Mouse (Mus musculus): ENCODE data around the gene Zfp341. TPM values are rescaled to one million over a fixed set of nuclear protein-coding genes. Genes with fewer than 3 reads are reported as not detected.

The Zfp341 gene
- polyA plus RNA-seq, 1 experiment from 2014 or later: 0.88 TPM

DNA sequence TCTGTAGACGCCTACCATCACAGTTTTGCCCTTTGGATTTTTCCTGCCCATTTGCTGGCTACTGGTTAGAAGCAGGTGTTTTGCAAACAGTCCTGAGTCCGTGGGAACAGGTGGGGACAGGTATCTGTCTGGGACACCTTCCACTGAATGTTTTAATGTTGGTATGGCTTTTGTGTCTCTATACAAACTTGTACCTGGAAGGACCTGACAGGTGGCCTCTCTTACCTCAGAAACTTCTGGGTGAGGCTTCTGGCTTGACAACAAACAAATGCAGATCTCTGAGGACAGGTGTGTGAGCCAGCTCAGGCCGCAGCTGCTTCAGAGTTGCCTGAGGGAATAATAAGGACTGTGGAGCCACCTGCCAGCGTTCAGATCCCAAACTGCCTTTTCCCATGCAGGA is 26.0 kb downstream of the Zfp341 start:
- H3K4me1 ChIP-seq (replicated peaks; ENCODE audit: control insufficient read depth, insufficient read depth, low read length): peaks cover 2% of the 10 kb centered on the region; the same call in 1 of the 2 replicates
- 91% methylated on average over 4 of the region's 4 CpGs for WGBS
- H3K36me3 ChIP-seq (ENCODE audit: control insufficient read depth, insufficient read depth, low read length): peaks cover 10% of the 10 kb centered on the region
- no peak for ATAC-seq (ENCODE audit: low read depth)
- H3K27ac ChIP-seq (ENCODE audit: low read length): no peak overlapping the region
- H3K4me2 ChIP-seq (ENCODE audit: low read depth, low read length): no peak overlapping the region
- H3K9me3 ChIP-seq (ENCODE audit: control insufficient read depth, low read length): peaks cover 3% of the 10 kb centered on the region; the same call in 1 of the 2 replicates
- no peaks in the 10 kb centered on the region for H3K27me3 ChIP-seq (ENCODE audit: control insufficient read depth, insufficient read depth, low read depth, low read length)
- H3K4me3 ChIP-seq (ENCODE audit: low read length): no peak overlapping the region
- H3K9ac ChIP-seq (ENCODE audit: low read length): no peak overlapping the region

GRCm38 (mm10) chr2:154641176-154641575 is 28.1 kb downstream of the Zfp341 start:
- Histone ChIP-seq H3K4me2 (ENCODE audit: low read depth, low read length) (no peak overlapping the region), H3K36me3 (ENCODE audit: control insufficient read depth, insufficient read depth, low read length) (peaks cover 12% of the 10 kb centered on the region)

DNA sequence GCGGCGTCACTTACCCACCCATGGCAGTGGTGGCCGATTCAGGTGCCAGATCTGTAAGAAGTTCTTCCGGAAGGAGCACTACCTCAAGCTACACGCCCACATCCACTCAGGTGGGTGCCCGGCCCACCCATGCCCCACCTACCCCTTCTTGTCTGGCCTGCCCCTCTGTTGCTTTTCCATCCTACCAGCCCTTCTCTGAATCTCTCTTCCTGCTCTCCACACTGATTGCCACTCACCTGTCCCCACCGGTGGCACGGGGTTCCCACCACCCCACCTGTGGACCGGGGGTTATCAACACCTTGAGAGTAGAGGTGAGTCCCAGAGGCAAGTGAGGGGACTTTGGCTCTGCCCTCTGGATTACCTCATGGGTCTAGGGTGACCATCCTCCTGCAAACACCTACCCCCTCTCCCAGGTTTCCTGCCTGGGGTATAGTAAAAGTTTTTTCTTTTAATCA is 28.9 kb downstream of the Zfp341 start:
- H3K4me3 ChIP-seq (ENCODE audit: low read length): no peak overlapping the region
- H3K9ac ChIP-seq (ENCODE audit: low read length): 0 out of 2 replicates have a peak overlapping the region, but pooled peaks have one; percentile 10
- peaks cover 12% of the 10 kb centered on the region for H3K36me3 ChIP-seq (ENCODE audit: control insufficient read depth, insufficient read depth, low read length)
- H3K27ac ChIP-seq (ENCODE audit: low read length): peak overlapping the region; percentile 83
- peak overlapping the region; percentile 26; the same call in 1 of the 2 replicates for H3K4me2 ChIP-seq (ENCODE audit: low read depth, low read length)
- peak; percentile 62 for ATAC-seq (ENCODE audit: low read depth)
- H3K4me1 ChIP-seq (replicated peaks; ENCODE audit: control insufficient read depth, insufficient read depth, low read length): peaks cover 2% of the 10 kb centered on the region; the same call in 1 of the 2 replicates
- 67% methylated on average over 9 of the region's 9 CpGs for WGBS
- H3K9me3 ChIP-seq (ENCODE audit: control insufficient read depth, low read length): peaks cover 3% of the 10 kb centered on the region; the same call in 1 of the 2 replicates
- H3K27me3 ChIP-seq (ENCODE audit: control insufficient read depth, insufficient read depth, low read depth, low read length): no peaks in the 10 kb centered on the region

More at GRCm38 (mm10) chr2:154641176-154641575, 28.1 kb downstream of the Zfp341 start:
- Histone ChIP-seq H3K9ac (ENCODE audit: low read length) (no peak overlapping the region), H3K27ac (ENCODE audit: low read length) (peak overlapping the region; percentile 55), H3K4me1 (replicated peaks; ENCODE audit: control insufficient read depth, insufficient read depth, low read length) (peaks cover 2% of the 10 kb centered on the region; the same call in 1 of the 2 replicates), H3K27me3 (ENCODE audit: control insufficient read depth, insufficient read depth, low read depth, low read length) (no peaks in the 10 kb centered on the region), H3K4me3 (ENCODE audit: low read length) (no peak overlapping the region), H3K9me3 (ENCODE audit: control insufficient read depth, low read length) (peaks cover 3% of the 10 kb centered on the region; the same call in 1 of the 2 replicates)
- ATAC-seq (ENCODE audit: low read depth): peak; percentile 67; the same call in 1 of the 2 replicates
- whole genome bisulfite sequencing: 51% methylated on average over 8 of the region's 8 CpGs

GRCm38 (mm10) chr2:154642712-154643385 is 29.8 kb downstream of the Zfp341 start:
- Histone ChIP-seq H3K27ac (ENCODE audit: low read length) (peak overlapping the region; percentile 83), H3K4me2 (ENCODE audit: low read depth, low read length) (no peak overlapping the region), H3K36me3 (ENCODE audit: control insufficient read depth, insufficient read depth, low read length) (peaks cover 10% of the 10 kb centered on the region), H3K27me3 (ENCODE audit: control insufficient read depth, insufficient read depth, low read depth, low read length) (no peaks in the 10 kb centered on the region), H3K9ac (ENCODE audit: low read length) (no peak overlapping the region), H3K4me1 (replicated peaks; ENCODE audit: control insufficient read depth, insufficient read depth, low read length) (peaks cover 2% of the 10 kb centered on the region; the same call in 1 of the 2 replicates), H3K4me3 (ENCODE audit: low read length) (no peak overlapping the region), H3K9me3 (ENCODE audit: control insufficient read depth, low read length) (peaks cover 3% of the 10 kb centered on the region; the same call in 1 of the 2 replicates)
- ATAC-seq (ENCODE audit: low read depth): no peak
- WGBS: 63% methylated on average over 6 of the region's 6 CpGs

GRCm38 (mm10) chr2:154646634-154647033 is 33.5 kb downstream of the Zfp341 start:
- no peaks in the 10 kb centered on the region for H3K27me3 ChIP-seq (ENCODE audit: control insufficient read depth, insufficient read depth, low read depth, low read length)
- 82% methylated on average over 5 of the region's 5 CpGs for WGBS

GRCm38 (mm10) chr2:154648086-154648485 is 35.0 kb downstream of the Zfp341 start:
- no peak for ATAC-seq (ENCODE audit: low read depth)
- H3K27ac ChIP-seq (ENCODE audit: low read length): no peak overlapping the region
- no peaks in the 10 kb centered on the region for H3K9me3 ChIP-seq (ENCODE audit: control insufficient read depth, low read length)
- 31% methylated on average over 3 of the region's 3 CpGs for WGBS
- no peaks in the 10 kb centered on the region for H3K4me1 ChIP-seq (replicated peaks; ENCODE audit: control insufficient read depth, insufficient read depth, low read length)
- H3K36me3 ChIP-seq (ENCODE audit: control insufficient read depth, insufficient read depth, low read length): 0 out of 2 replicates have a peak, but pooled peaks cover 2% of the 10 kb centered on the region
- no peak overlapping the region for H3K4me3 ChIP-seq (ENCODE audit: low read length)
- no peak overlapping the region for H3K4me2 ChIP-seq (ENCODE audit: low read depth, low read length)
- H3K27me3 ChIP-seq (ENCODE audit: control insufficient read depth, insufficient read depth, low read depth, low read length): no peaks in the 10 kb centered on the region
- H3K9ac ChIP-seq (ENCODE audit: low read length): no peak overlapping the region

More at GRCm38 (mm10) chr2:154646634-154647033, 33.5 kb downstream of the Zfp341 start:
- H3K4me2 ChIP-seq (ENCODE audit: low read depth, low read length): no peak overlapping the region
- no peak for ATAC-seq (ENCODE audit: low read depth)
- H3K4me3 ChIP-seq (ENCODE audit: low read length): no peak overlapping the region
- 0 out of 2 replicates have a peak, but pooled peaks cover 2% of the 10 kb centered on the region for H3K36me3 ChIP-seq (ENCODE audit: control insufficient read depth, insufficient read depth, low read length)
- H3K9ac ChIP-seq (ENCODE audit: low read length): no peak overlapping the region
- no peaks in the 10 kb centered on the region; the same call in 1 of the 2 replicates for H3K4me1 ChIP-seq (replicated peaks; ENCODE audit: control insufficient read depth, insufficient read depth, low read length)
- H3K27ac ChIP-seq (ENCODE audit: low read length): no peak overlapping the region
- no peaks in the 10 kb centered on the region for H3K9me3 ChIP-seq (ENCODE audit: control insufficient read depth, low read length)

- Histone ChIP-seq H3K4me3 (ENCODE audit: low read length) (no peak overlapping the region), H3K27me3 (ENCODE audit: control insufficient read depth, insufficient read depth, low read depth, low read length) (no peaks in the 10 kb centered on the region), H3K9me3 (ENCODE audit: control insufficient read depth, low read length) (no peaks in the 10 kb centered on the region), H3K27ac (ENCODE audit: low read length) (peak overlapping the region; percentile 93), H3K36me3 (ENCODE audit: control insufficient read depth, insufficient read depth, low read length) (no peaks in the 10 kb centered on the region), H3K4me1 (replicated peaks; ENCODE audit: control insufficient read depth, insufficient read depth, low read length) (no peaks in the 10 kb centered on the region), H3K9ac (ENCODE audit: low read length) (no peak overlapping the region), H3K4me2 (ENCODE audit: low read depth, low read length) (no peak overlapping the region)
- 65% methylated on average over 3 of the region's 3 CpGs for WGBS
- no peak for ATAC-seq (ENCODE audit: low read depth)
Measured at GRCm38 (mm10) chr2:154650404-154650803, 37.3 kb downstream of the Zfp341 start.

GRCm38 (mm10) chr2:154651363-154651762 is 38.3 kb downstream of the Zfp341 start, which contains the start of gene Chmp4b:
Gene Chmp4b (plus strand): TSS chr2:154651705.
- 0 out of 2 replicates have a peak, but pooled peaks cover 3% of the 10 kb centered on the region for H3K4me1 ChIP-seq (replicated peaks; ENCODE audit: control insufficient read depth, insufficient read depth, low read length)
- no peaks in the 10 kb centered on the region for H3K36me3 ChIP-seq (ENCODE audit: control insufficient read depth, insufficient read depth, low read length)
- no peaks in the 10 kb centered on the region for H3K27me3 ChIP-seq (ENCODE audit: control insufficient read depth, insufficient read depth, low read depth, low read length)
- peak within 1 kb of the TSS; percentile 93 for H3K27ac ChIP-seq (ENCODE audit: low read length)
- no peaks in the 10 kb centered on the region for H3K9me3 ChIP-seq (ENCODE audit: control insufficient read depth, low read length)
- WGBS: 33% methylated on average over 8 of the region's 8 CpGs
- peak; percentile 78 for ATAC-seq (ENCODE audit: low read depth)
- peak within 1 kb of the TSS; percentile 55 for H3K9ac ChIP-seq (ENCODE audit: low read length)
- peak within 1 kb of the TSS; percentile 43 for H3K4me2 ChIP-seq (ENCODE audit: low read depth, low read length)
- no peak within 1 kb of the TSS for H3K4me3 ChIP-seq (ENCODE audit: low read length)

DNA sequence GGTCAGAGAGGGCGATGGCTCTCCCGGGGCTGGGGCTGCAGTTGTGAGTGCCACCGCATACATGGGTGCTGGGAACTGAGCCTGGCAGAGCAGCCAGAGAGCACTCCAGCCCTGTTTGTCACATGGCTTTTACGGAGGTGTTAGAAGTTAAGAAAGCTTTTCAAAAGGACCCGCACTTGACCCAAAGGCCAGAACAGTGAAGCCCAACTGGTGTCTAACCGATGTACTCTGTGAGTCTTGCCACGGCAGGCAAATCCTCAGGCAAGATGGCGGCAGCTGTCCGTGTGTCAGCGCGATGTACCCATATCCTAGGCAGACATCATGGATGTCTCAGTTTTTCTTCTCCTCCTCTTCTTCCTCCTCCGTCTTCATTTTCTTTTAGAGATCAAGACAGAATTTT is 41.9 kb downstream of the Zfp341 start:
- Histone ChIP-seq H3K36me3 (ENCODE audit: control insufficient read depth, insufficient read depth, low read length) (no peaks in the 10 kb centered on the region), H3K9me3 (ENCODE audit: control insufficient read depth, low read length) (no peaks in the 10 kb centered on the region), H3K9ac (ENCODE audit: low read length) (no peak overlapping the region), H3K4me3 (ENCODE audit: low read length) (no peak overlapping the region), H3K4me1 (replicated peaks; ENCODE audit: control insufficient read depth, insufficient read depth, low read length) (peaks cover 18% of the 10 kb centered on the region), H3K27ac (ENCODE audit: low read length) (no peak overlapping the region), H3K4me2 (ENCODE audit: low read depth, low read length) (no peak overlapping the region), H3K27me3 (ENCODE audit: control insufficient read depth, insufficient read depth, low read depth, low read length) (no peaks in the 10 kb centered on the region)
- ATAC-seq (ENCODE audit: low read depth): no peak
- 89% methylated on average over 12 of the region's 12 CpGs for WGBS

All from lung, embryonic 16.5 days (tissue).